Mouse (Mus musculus) olfactory bulb, adult 2 months (tissue): ENCODE data around the gene 1700013F07Rik.

Source experiments
- CTCF ChIP-seq: fragments of 200-500 bp; IDR thresholded peaks from 2 replicates; pipeline ENCODE4 v1.5.1; 2012; ENCODE audit warnings: low read depth, mild to moderate bottlenecking, low read length, moderate library complexity; ENCODE audit not compliant: insufficient read depth
- POLR2A ChIP-seq: fragments of 200-500 bp; IDR thresholded peaks from 2 replicates; pipeline ENCODE4 v1.6.1; 2012; ENCODE audit warnings: mild to moderate bottlenecking, low read depth, low read length, moderate library complexity; ENCODE audit not compliant: insufficient read depth

- TF ChIP-seq CTCF (no peak), POLR2A (no peak)
Measured at GRCm38 (mm10) chr3:108557888-108558287, 23.9 kb downstream of the 1700013F07Rik start.
